Mouse (Mus musculus) embryonic facial prominence, embryonic 12.5 days (tissue): ENCODE data around the gene Bnip3. TPM values are rescaled to one million over a fixed set of nuclear protein-coding genes. Genes with fewer than 3 reads are reported as not detected.

ENCODE experiments used
- polyA plus RNA-seq: library from polyadenylated mRNA; unstranded; fragments of >200 nt; fragmentation: Nextera tagmentation; extraction: Ambion mirVana; gene quantifications from 2 replicates; pipeline ENCODE4 v1.2.1, GENCODE M21; 2016

Gene Bnip3
- polyA plus RNA-seq, 1 experiment from 2014 or later: 91.0 TPM

Other genes with a start within 250 kb of the Bnip3 start
- 51.7 and 57.6 TPM in 2 replicates for gene Ppp2r2d, start 63.4 kb downstream of the Bnip3 start, polyA plus RNA-seq
- gene Mapk1ip1, start 63.2 kb downstream of the Bnip3 start, polyA plus RNA-seq: 12.6 and 14.4 TPM in 2 replicates
- gene Jakmip3, start 31.2 kb upstream of the Bnip3 start, polyA plus RNA-seq: 0.67 and 0.74 TPM in 2 replicates
- gene Dpysl4, start 176.5 kb upstream of the Bnip3 start, polyA plus RNA-seq: 52.8 and 62.3 TPM in 2 replicates